Mouse (Mus musculus) testis, postnatal 10 days (tissue): ENCODE measurements around the gene Rassf6.

Source experiments
- DNase-seq: peaks from one replicate; pipeline ENCODE4 v3.0.0; 2021; ENCODE audit warnings: low spot score

Rassf6 gene

GRCm38 (mm10) chr5:90640286-90641217 lies at the start of gene Rassf6:
TSS of gene Rassf6 (minus strand) at chr5:90640657.
- no peak for DNase-seq

GRCm38 (mm10) chr5:90689426-90690128 lies 49.1 kb upstream of the Rassf6 start:
- DNase-seq: no peak

- DNase-seq: no peak
Measured at GRCm38 (mm10) chr5:90687913-90688312, 47.5 kb upstream of the Rassf6 start.

- DNase-seq: no peak
Measured at GRCm38 (mm10) chr5:90684994-90685393, 44.5 kb upstream of the Rassf6 start.

- no peak for DNase-seq
Measured at GRCm38 (mm10) chr5:90681842-90682241, 41.4 kb upstream of the Rassf6 start.

- no peak for DNase-seq
Measured at GRCm38 (mm10) chr5:90677560-90677959, 37.1 kb upstream of the Rassf6 start.

GRCm38 (mm10) chr5:90661852-90662251 lies 21.4 kb upstream of the Rassf6 start:
- no peak for DNase-seq

- DNase-seq: no peak
Measured at GRCm38 (mm10) chr5:90661436-90661835, 21.0 kb upstream of the Rassf6 start.

- DNase-seq: no peak
Measured at GRCm38 (mm10) chr5:90660411-90660810, 20.0 kb upstream of the Rassf6 start.

- no peak for DNase-seq
Measured at GRCm38 (mm10) chr5:90656681-90657080, 16.2 kb upstream of the Rassf6 start.

GRCm38 (mm10) chr5:90655891-90656290 lies 15.4 kb upstream of the Rassf6 start:
- DNase-seq: no peak

- no peak for DNase-seq
Measured at GRCm38 (mm10) chr5:90654798-90655197, 14.3 kb upstream of the Rassf6 start.

GRCm38 (mm10) chr5:90652724-90653123 lies 12.3 kb upstream of the Rassf6 start:
- peak; percentile 48 for DNase-seq

- no peak for DNase-seq
Measured at GRCm38 (mm10) chr5:90650466-90651150, 10.2 kb upstream of the Rassf6 start.

GRCm38 (mm10) chr5:90647473-90647872 lies 7.0 kb upstream of the Rassf6 start:
- DNase-seq: no peak

- DNase-seq: no peak
Measured at GRCm38 (mm10) chr5:90646398-90646797, 5.9 kb upstream of the Rassf6 start.

GRCm38 (mm10) chr5:90645579-90645978 lies 5.1 kb upstream of the Rassf6 start:
- DNase-seq: no peak

GRCm38 (mm10) chr5:90641218-90641610 lies 757 bp upstream of the Rassf6 start:
- no peak for DNase-seq

GRCm38 (mm10) chr5:90634885-90635284 lies 5.6 kb downstream of the Rassf6 start:
- DNase-seq: no peak

GRCm38 (mm10) chr5:90628530-90628929 lies 11.9 kb downstream of the Rassf6 start:
- DNase-seq: no peak

- DNase-seq: no peak
Measured at GRCm38 (mm10) chr5:90628011-90628410, 12.4 kb downstream of the Rassf6 start.

GRCm38 (mm10) chr5:90627423-90627822 lies 13.0 kb downstream of the Rassf6 start:
- no peak for DNase-seq
